Comparison of ENCODE assay signal across 9 mouse cellular contexts in genomic region chr6:25686760-25687200, GRCm38 (mm10). TPM values are rescaled to one million over a fixed set of nuclear protein-coding genes. Genes with fewer than 3 reads are reported as not detected.
A peak's percentile ranks its signal among the peaks of the same experiment; 100 is the strongest.
DNase-seq lines count a peak whose midpoint lies in the region; ATAC-seq lines count a peak whose summit lies in the region.
"Had no signal": no experiment of that assay in that cellular context is flagged by ENCODE, and none has a peak within 500 bp of the region (broad histone marks: within the 10 kb centered on the region; RNA-seq: fewer than 3 reads in every experiment).

No protein-coding gene starts in this region.

- peak overlapping the region; percentile 39 for H3K4me2 ChIP-seq in hindbrain, embryonic 15.5 days
- peak overlapping the region; percentile 41 for H3K4me2 ChIP-seq in midbrain, embryonic 16.5 days (ENCODE audit: low read length)
- H3K4me2 ChIP-seq: liver, embryonic 15.5 days had no signal

- ATAC-seq in hindbrain, embryonic 15.5 days (ENCODE audit: low FRiP score, low read depth) = peak; percentile 42
- ATAC-seq in midbrain, embryonic 16.5 days = peak; percentile 25
- no peak for ATAC-seq in inflammation-experienced regulatory T-cells, adult 6 months

- H3K36me3 ChIP-seq in hindbrain, embryonic 15.5 days = no peaks in the 10 kb centered on the region
- H3K36me3 ChIP-seq in hindbrain, embryonic 10.5 days = no peaks in the 10 kb centered on the region
- no peaks in the 10 kb centered on the region for H3K36me3 ChIP-seq in midbrain, embryonic 16.5 days (ENCODE audit: control insufficient read depth, insufficient read depth, low read length)
- H3K36me3 ChIP-seq: liver, embryonic 15.5 days had no signal

- H3K4me3 ChIP-seq in hindbrain, embryonic 15.5 days = peak overlapping the region; percentile 11; the same call in 1 of the 2 replicates
- H3K4me3 ChIP-seq in hindbrain, embryonic 10.5 days = no peak overlapping the region
- H3K4me3 ChIP-seq in midbrain, embryonic 16.5 days (ENCODE audit: low read depth, low read length) = peak overlapping the region; percentile 17
- H3K4me3 ChIP-seq: liver, embryonic 15.5 days had no signal

- H3K27ac ChIP-seq in hindbrain, embryonic 15.5 days (replicated peaks) = no peak overlapping the region
- H3K27ac ChIP-seq in hindbrain, embryonic 10.5 days = no peak overlapping the region
- H3K27ac ChIP-seq in midbrain, embryonic 16.5 days (ENCODE audit: low read length) = no peak overlapping the region
- H3K27ac ChIP-seq: liver, embryonic 15.5 days had no signal

- no peak for DNase-seq in hindbrain, embryonic 10.5 days (ENCODE audit: low spot score)
- peak; percentile 35 to 39 for DNase-seq in adrenal gland, postnatal 36 days
- DNase-seq in fibroblast of lung, adult 2 months (ENCODE audit: low read depth) = peak; percentile 15
- DNase-seq in spleen, postnatal 4 days (ENCODE audit: low spot score in 2 of 2) = no peak

- peaks cover 8% of the 10 kb centered on the region; the same call in 1 of the 2 replicates for H3K27me3 ChIP-seq in hindbrain, embryonic 15.5 days
- H3K27me3 ChIP-seq in hindbrain, embryonic 10.5 days (ENCODE audit: insufficient read depth, poor library complexity, severe bottlenecking) = peaks cover 25% of the 10 kb centered on the region
- H3K27me3 ChIP-seq in midbrain, embryonic 16.5 days (ENCODE audit: control insufficient read depth, insufficient read depth, low read depth, low read length) = no peaks in the 10 kb centered on the region; the same call in 1 of the 2 replicates

- 49% methylated on average over 3 of the region's 3 CpGs for whole genome bisulfite sequencing in hindbrain, embryonic 15.5 days
- WGBS in hindbrain, embryonic 10.5 days = 79% methylated on average over 3 of the region's 3 CpGs
- WGBS in midbrain, embryonic 16.5 days = 53% methylated on average over 3 of the region's 3 CpGs

- peaks cover 14% of the 10 kb centered on the region for H3K4me1 ChIP-seq in hindbrain, embryonic 15.5 days (replicated peaks)
- H3K4me1 ChIP-seq in hindbrain, embryonic 10.5 days (replicated peaks) = peaks cover 14% of the 10 kb centered on the region
- H3K4me1 ChIP-seq in midbrain, embryonic 16.5 days (ENCODE audit: control insufficient read depth, insufficient read depth, low read length) = peaks cover 6% of the 10 kb centered on the region
- H3K4me1 ChIP-seq: liver, embryonic 15.5 days had no signal

- no peak overlapping the region for H3K9ac ChIP-seq in hindbrain, embryonic 15.5 days
- no peak overlapping the region for H3K9ac ChIP-seq in midbrain, embryonic 16.5 days (ENCODE audit: low read depth, low read length)
- H3K9ac ChIP-seq: liver, embryonic 15.5 days had no signal

- no peaks in the 10 kb centered on the region for H3K9me3 ChIP-seq in hindbrain, embryonic 15.5 days
- H3K9me3 ChIP-seq in hindbrain, embryonic 10.5 days = no peaks in the 10 kb centered on the region
- no peaks in the 10 kb centered on the region for H3K9me3 ChIP-seq in midbrain, embryonic 16.5 days (replicated peaks; ENCODE audit: control insufficient read depth, low read length, poor library complexity, severe bottlenecking)
- H3K9me3 ChIP-seq: liver, embryonic 15.5 days had no signal

RNA-seq across cellular contexts. Expression of gene Gpr37, which starts 3.7 kb away (rescaled TPM):
- polyA plus RNA-seq in hindbrain, embryonic 15.5 days (2015; fragmentation: Nextera tagmentation; extraction: Ambion mirVana) = 5.1 and 5.8 TPM in 2 replicates
- 0.95 and 4.2 TPM in 2 replicates for polyA plus RNA-seq in hindbrain, embryonic 10.5 days (2016; fragmentation: Nextera tagmentation; extraction: Ambion mirVana)
- under 1 TPM; 0.20 to 0.30 TPM for total RNA-seq in adrenal gland, postnatal 36 days (2021)
- 5.2 and 7.0 TPM in 2 replicates for polyA plus RNA-seq in midbrain, embryonic 16.5 days (2015; fragmentation: Nextera tagmentation; extraction: Ambion mirVana)
- polyA plus RNA-seq in inflammation-experienced regulatory T-cells, adult 6 months (2017; shearing (Covaris generic)) = not detected
- polyA plus RNA-seq: gonadal fat pad, adult 2 months had no signal

Comparison
In these comparisons a context has a peak if more than half of its experiments do, and no peak if none do; other contexts are left out.
1. DNase-seq: peak in adrenal gland, postnatal 36 days (2 of 2) and fibroblast of lung, adult 2 months (single experiment); none in hindbrain, embryonic 10.5 days (single experiment) and spleen, postnatal 4 days (0 of 2).